Mouse (Mus musculus) lung, embryonic 16.5 days (tissue): ENCODE results near the gene Ddit4. TPM values are rescaled to one million over a fixed set of nuclear protein-coding genes. Genes with fewer than 3 reads are reported as not detected.

ENCODE experiments used
- ATAC-seq: fragments of 200-750 bp; cut with Nextera tagmentation; 2 replicates; pipeline ENCODE4 v1.8.0; 2017; ENCODE audit warnings: low read depth, mild to moderate bottlenecking, moderate library complexity
- H3K27ac ChIP-seq: fragments of 300-500 bp; sonication (generic); 2 replicates; pipeline ENCODE4 v1.5.1; 2014; ENCODE audit warnings: mild to moderate bottlenecking, control low read depth, low read length
- H3K27me3 ChIP-seq: fragments of 300-500 bp; sonication (generic); 2 replicates; pipeline ENCODE4 v1.6.1; 2014; ENCODE audit warnings: low read depth, low read length, mixed read lengths; ENCODE audit not compliant: control insufficient read depth, insufficient read depth
- H3K36me3 ChIP-seq: fragments of 300-500 bp; sonication (generic); 2 replicates; pipeline ENCODE4 v1.6.1; 2014; ENCODE audit warnings: low read length; ENCODE audit not compliant: control insufficient read depth, insufficient read depth
- H3K4me1 ChIP-seq: fragments of 300-500 bp; sonication (generic); replicated peaks from 2 replicates; pipeline ENCODE4 v1.6.1; 2014; ENCODE audit warnings: low read length, mixed read lengths; ENCODE audit not compliant: control insufficient read depth, insufficient read depth
- H3K4me2 ChIP-seq: fragments of 300-500 bp; sonication (generic); 2 replicates; pipeline ENCODE4 v1.6.1; 2014; ENCODE audit warnings: low read depth, low read length, control low read depth
- H3K4me3 ChIP-seq: fragments of 300-500 bp; sonication (generic); 2 replicates; pipeline ENCODE4 v1.5.1; 2014; ENCODE audit warnings: mild to moderate bottlenecking, low read length, control low read depth
- H3K9ac ChIP-seq: fragments of 300-500 bp; sonication (generic); 2 replicates; pipeline ENCODE4 v1.6.1; 2014; ENCODE audit warnings: low read length, control low read depth
- H3K9me3 ChIP-seq: fragments of 300-500 bp; sonication (generic); 2 replicates; pipeline ENCODE4 v1.6.1; 2016; ENCODE audit warnings: low read length; ENCODE audit not compliant: control insufficient read depth
- WGBS: fragments of 180-500 bp; shearing (Covaris S2); extraction: QIAGEN DNeasy Blood & Tissue Kit; methylation state at CpG from one replicate; pipeline ENCODE4 v1.1.7; 2014; 5-methylcytosine and 5-hydroxymethylcytosine counted together
- polyA plus RNA-seq: library from polyadenylated mRNA; unstranded; fragments of >200 nt; fragmentation: Nextera tagmentation; extraction: Ambion mirVana; gene quantifications from 2 replicates; pipeline ENCODE4 v1.2.1, GENCODE M21; 2015

Ddit4 gene
- polyA plus RNA-seq, 1 experiment from 2014 or later = 36.3 TPM

DNA sequence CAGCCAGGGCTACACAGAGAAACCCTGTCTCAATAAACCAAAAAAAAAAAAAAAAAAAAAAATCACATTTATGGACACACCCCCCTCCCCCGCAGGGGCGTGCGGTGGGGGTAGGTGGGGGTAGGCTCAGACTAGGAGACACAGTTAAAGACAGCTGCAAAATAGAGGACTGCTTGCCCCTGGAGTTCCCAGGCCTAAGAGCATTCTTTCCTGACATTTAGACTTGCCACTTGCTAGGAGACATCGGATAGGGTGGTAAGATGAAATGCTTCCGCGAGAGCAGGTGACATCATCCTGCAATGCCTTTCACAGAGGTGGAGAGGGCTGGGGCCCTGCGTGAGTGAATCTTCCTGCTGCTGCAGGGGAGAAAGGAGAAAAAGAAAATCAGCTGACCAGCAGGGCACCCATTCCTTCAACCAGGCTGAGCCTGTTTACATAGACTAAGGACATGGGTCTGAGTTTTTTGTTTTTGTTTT, 2.0 kb upstream of the Ddit4 start:
- no peaks in the 10 kb centered on the region for H3K9me3 ChIP-seq
- ATAC-seq = no peak
- no peak overlapping the region for H3K4me2 ChIP-seq
- 29% methylated on average over 7 of the region's 7 CpGs for WGBS
- H3K27me3 ChIP-seq = no peaks in the 10 kb centered on the region; the same call in 1 of the 2 replicates
- no peak overlapping the region for H3K9ac ChIP-seq
- no peaks in the 10 kb centered on the region for H3K36me3 ChIP-seq
- no peak overlapping the region for H3K27ac ChIP-seq
- no peak overlapping the region for H3K4me3 ChIP-seq
- H3K4me1 ChIP-seq = peaks cover 34% of the 10 kb centered on the region

DNA sequence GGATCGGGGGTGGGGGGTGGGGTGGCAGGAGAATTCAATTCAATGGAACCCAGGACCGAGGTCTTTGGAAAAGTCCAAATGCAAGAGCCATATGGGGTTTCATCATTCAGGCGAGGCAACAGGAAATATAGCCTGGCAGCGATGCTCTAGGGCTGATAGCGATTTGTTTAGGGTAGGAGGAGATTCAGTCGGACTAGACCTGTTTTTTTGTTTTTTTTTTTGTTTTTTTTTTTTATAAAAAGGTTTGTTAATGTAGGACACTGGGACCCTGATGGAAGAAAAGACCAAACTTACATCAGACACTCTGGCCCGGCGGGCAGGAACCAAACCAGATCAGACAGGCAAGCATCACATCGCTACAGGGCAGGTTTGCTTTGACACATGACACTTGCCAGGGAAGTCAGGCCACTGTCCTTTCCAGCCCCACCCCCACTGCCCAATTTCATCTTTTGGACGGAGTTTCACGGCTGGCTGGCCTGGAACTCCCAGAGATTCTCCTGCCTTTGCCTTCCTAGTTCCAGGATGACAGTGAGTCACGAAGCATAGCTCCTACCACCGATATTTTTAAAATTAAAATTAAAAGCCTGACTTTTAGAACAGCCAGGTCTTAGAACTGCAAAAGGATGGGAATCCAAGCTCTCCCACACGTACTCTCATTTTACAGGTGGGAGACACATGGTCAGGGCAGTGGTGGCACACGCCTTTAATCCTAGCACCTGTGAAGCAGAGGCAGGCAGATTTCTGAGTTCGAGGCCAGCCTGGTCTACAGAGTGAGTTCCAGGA, 1.3 kb upstream of the Ddit4 start:
- H3K4me3 ChIP-seq = peak overlapping the region; percentile 92
- H3K36me3 ChIP-seq = no peaks in the 10 kb centered on the region
- 26% methylated on average over 16 of the region's 16 CpGs for WGBS
- no peak for ATAC-seq
- H3K4me2 ChIP-seq = peak overlapping the region; percentile 77
- peaks cover 36% of the 10 kb centered on the region for H3K4me1 ChIP-seq
- peak overlapping the region; percentile 93 for H3K27ac ChIP-seq
- no peaks in the 10 kb centered on the region; the same call in 1 of the 2 replicates for H3K27me3 ChIP-seq
- H3K9me3 ChIP-seq = no peaks in the 10 kb centered on the region
- peak overlapping the region; percentile 76 for H3K9ac ChIP-seq

DNA sequence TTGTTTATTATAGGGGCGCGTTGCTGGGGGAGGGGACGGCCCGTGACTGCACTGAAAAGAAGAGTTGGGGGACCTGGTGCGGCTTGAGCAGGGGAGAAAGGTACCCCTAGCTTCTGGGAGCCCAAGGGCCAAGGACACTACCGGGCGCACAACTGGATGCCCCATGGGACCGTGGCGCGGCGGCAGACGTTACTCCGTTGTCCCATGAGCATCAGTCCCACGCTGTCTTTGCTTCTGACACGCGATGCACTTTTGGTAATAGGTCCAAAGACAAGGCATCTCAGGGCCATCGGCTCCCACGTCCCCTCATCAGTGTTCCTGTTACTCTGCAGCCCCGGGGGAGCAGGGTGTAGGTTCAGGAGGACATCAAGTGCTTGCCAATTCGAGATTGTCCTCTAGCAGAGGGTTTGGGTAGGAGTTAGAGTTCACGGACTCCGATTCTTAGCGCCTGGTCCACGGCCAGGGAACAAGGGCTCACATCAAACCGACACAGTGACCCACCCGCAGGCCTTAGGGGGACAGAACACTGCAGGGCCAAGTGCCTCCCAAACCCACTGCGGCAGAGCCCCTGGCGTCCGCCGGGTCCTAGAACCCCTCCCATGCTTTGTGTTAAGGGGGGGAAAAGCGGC, 632 bp upstream of the Ddit4 start:
- WGBS = under 1% methylated on average over 31 of the region's 31 CpGs
- H3K4me2 ChIP-seq = peak overlapping the region; percentile 77
- H3K9me3 ChIP-seq = no peaks in the 10 kb centered on the region
- peaks cover 36% of the 10 kb centered on the region for H3K4me1 ChIP-seq
- peak overlapping the region; percentile 76 for H3K9ac ChIP-seq
- no peaks in the 10 kb centered on the region for H3K27me3 ChIP-seq
- H3K27ac ChIP-seq = peak overlapping the region; percentile 93
- no peaks in the 10 kb centered on the region for H3K36me3 ChIP-seq
- peak overlapping the region; percentile 92 for H3K4me3 ChIP-seq
- peak; percentile 31 for ATAC-seq

DNA sequence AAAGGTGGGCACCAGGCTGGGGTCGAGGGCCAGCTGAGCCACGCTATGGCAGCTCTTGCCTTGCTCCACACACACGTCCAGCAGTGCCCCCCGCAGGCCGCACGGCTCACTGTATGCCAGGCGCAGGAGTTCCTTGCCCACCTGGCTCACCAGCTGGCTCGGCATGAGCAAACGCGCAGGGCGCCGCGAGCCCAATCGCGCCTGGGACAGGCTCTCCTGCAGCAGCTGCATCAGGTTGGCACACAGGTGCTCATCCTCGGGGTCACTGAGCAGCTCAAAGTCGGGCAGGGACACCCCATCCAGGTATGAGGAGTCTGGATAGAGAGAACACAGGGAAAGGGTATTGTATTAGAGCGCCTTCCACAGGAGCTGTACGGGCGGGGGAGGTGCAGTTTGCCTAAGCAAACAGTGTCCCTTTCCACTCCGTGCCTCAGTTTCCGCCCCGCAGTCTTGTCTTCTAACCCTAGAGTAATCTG, 880 bp downstream of the Ddit4 start:
- Histone ChIP-seq H3K9ac (peak overlapping the region; percentile 96), H3K4me1 (peaks cover 37% of the 10 kb centered on the region), H3K27me3 (no peaks in the 10 kb centered on the region), H3K4me2 (peak overlapping the region; percentile 77), H3K9me3 (no peaks in the 10 kb centered on the region), H3K4me3 (peak overlapping the region; percentile 92), H3K36me3 (no peaks in the 10 kb centered on the region), H3K27ac (peak overlapping the region; percentile 95)
- WGBS = 0% methylated on average over 23 of the region's 23 CpGs
- ATAC-seq = peak; percentile 27; the same call in 1 of the 2 replicates

DNA sequence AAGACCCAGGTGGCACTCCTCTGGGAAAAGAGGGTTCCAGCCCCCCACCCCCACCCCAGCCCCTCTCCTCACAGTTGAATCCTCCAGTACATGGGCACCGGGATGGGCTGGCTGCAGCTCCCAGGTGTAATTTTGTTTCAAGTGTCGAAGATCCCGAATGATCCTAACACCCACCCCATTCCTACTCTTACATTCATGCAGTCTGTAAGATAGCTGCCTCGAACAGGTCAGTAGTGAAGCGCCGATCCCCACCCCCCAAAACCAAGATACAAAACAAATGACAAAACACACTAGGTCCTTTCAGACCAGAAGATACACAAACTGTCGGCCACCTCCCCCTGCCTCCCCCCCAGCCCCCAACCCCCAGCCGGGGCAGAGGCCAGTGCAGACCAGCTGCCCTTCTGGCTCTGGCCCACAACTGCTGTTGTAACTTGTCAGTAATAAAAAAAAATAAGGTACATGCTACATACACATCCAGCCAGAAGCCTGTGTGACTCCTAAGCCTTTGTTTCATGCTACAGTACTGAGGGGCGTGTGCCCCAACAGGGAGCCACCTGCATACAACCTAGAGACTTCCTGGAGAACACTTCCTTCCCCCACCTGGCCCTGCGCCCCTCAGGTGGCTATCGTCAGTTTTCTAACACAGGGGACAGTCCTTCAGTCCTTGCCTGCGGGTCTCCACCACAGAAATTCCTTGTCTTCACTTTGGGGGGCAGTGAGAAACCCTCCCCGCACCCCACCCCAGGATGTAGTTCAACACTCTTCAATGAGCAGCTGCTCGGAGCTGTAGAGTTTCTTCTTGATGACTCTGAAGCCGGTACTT, 1.6 kb downstream of the Ddit4 start:
- H3K36me3 ChIP-seq = no peaks in the 10 kb centered on the region
- no peaks in the 10 kb centered on the region for H3K9me3 ChIP-seq
- H3K4me3 ChIP-seq = peak overlapping the region; percentile 92
- 29% methylated on average over 15 of the region's 15 CpGs for WGBS
- H3K27ac ChIP-seq = peak overlapping the region; percentile 95
- H3K9ac ChIP-seq = peak overlapping the region; percentile 96
- peaks cover 37% of the 10 kb centered on the region for H3K4me1 ChIP-seq
- H3K27me3 ChIP-seq = no peaks in the 10 kb centered on the region
- ATAC-seq = no peak
- peak overlapping the region; percentile 77 for H3K4me2 ChIP-seq

DNA sequence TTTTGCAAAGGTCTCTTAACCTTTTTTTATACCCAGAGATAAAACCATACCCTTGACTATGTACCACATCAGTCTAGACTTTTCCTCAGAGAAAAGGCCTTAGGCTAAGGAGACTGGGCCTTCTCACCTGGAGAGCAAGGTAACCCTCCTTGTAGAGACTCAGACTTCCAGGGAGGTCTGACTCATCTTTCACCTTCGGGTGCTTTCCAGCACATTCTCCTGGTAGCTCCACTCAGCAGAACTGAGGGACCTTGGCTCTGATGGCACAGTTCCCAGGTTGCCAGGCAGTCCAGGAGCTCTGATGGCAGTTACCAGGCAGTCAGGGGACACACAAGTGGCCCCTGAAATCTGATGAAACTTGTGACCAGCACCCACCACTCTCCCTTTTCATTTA, 2.4 kb downstream of the Ddit4 start:
- Histone ChIP-seq H3K9ac (peak overlapping the region; percentile 96), H3K27ac (peak overlapping the region; percentile 95), H3K9me3 (no peaks in the 10 kb centered on the region), H3K4me2 (peak overlapping the region; percentile 77), H3K4me1 (peaks cover 37% of the 10 kb centered on the region), H3K27me3 (no peaks in the 10 kb centered on the region), H3K36me3 (no peaks in the 10 kb centered on the region), H3K4me3 (peak overlapping the region; percentile 92)
- 41% methylated on average over 1 of the region's 1 CpGs for WGBS
- no peak for ATAC-seq

DNA sequence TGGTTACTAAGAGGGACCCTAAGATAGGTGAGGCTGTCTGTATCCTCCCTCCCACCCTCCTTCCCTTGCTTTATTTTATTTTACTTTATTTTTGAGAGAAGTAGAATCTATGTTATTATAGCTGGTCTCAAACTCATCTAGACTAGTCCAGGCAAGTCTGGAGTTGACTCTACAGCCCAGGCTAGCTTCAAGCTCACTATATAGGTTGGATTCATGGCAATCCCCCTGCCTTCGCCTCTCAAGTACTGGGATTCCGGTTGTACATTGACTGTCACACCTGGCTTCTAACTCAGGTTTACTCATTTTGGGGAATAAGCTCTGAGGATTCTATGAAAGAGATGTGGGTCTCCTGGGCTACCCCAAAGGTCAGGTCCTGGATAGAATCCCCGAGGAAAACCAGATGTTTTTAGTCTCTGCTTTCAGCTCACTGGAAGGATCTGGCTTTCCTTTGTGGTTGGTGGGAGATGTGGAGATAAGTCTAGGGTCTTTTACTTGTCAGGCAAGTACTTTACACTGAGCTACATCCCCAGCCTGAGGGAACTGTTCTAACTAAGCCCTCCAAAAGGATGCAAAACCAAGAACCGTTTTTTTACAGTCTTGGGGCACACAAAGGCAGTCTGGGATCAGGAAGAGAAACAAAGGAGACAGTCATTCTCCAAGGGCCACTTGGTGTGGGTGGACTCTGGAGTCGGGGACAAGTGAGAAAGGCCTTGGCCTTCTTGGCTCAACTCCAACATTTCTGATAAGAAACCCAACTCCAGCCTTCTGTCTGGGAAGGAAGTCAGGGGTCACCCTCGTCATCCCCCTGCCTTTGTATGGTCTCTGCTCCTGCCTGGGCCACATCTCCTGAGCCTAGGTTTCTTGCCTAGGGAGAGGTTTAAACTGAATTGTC, 3.0 kb downstream of the Ddit4 start:
- Histone ChIP-seq H3K4me1 (peaks cover 37% of the 10 kb centered on the region), H3K27ac (peak overlapping the region; percentile 95), H3K27me3 (no peaks in the 10 kb centered on the region), H3K4me2 (no peak overlapping the region; the same call in 1 of the 2 replicates), H3K4me3 (no peak overlapping the region), H3K9me3 (no peaks in the 10 kb centered on the region), H3K36me3 (no peaks in the 10 kb centered on the region), H3K9ac (no peak overlapping the region; the same call in 1 of the 2 replicates)
- 30% methylated on average over 6 of the region's 6 CpGs for WGBS
- no peak for ATAC-seq

DNA sequence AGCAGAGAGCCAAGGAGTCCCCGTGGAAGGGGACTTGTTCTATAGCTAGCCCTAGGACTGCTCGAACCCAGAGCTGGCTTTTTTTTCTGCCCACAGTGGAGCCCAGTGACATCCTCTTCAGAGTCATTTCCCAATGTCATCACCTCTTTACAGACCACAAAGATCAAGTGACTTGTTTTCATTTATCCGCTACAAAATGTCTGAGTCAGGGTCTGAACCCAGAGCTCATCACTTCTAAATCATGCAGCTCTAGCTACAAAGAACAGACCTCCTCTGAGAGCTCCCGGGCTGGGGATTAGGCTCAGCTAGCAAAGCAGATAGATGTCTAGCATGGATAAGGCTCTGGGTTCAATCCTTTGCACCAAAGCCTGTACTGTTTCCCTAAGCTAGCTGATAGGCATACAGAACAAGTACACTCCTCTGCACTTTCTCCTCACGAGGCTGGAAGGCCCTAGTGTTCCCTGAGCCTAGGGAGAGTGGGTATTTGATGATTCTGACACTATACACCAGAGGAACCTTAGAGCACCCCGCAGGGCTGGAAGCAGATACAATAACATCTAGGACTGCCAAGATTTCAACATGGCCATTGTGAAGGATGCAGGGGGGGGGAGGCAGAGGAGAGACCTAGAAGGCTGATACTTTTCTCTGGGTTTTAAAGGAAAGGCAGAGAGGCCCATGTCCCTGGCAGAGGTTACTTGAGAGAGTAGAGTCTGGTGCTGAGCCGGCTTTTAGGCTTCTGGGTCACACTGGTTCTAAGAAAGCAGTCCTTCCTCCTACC, 4.1 kb downstream of the Ddit4 start:
- WGBS = 49% methylated on average over 7 of the region's 7 CpGs
- Histone ChIP-seq H3K36me3 (no peaks in the 10 kb centered on the region), H3K9me3 (no peaks in the 10 kb centered on the region), H3K9ac (no peak overlapping the region), H3K4me2 (no peak overlapping the region), H3K27me3 (no peaks in the 10 kb centered on the region), H3K4me1 (peaks cover 41% of the 10 kb centered on the region), H3K4me3 (no peak overlapping the region), H3K27ac (no peak overlapping the region)
- no peak for ATAC-seq
